Mouse (Mus musculus): ENCODE measurements at regions not wholly inside any gene's neighbourhood (a gene's known extent, or its start where the extent isn't known, plus 50 kb on each side); places are given as distances from the start of the nearest gene placed in this dataset.

DNA sequence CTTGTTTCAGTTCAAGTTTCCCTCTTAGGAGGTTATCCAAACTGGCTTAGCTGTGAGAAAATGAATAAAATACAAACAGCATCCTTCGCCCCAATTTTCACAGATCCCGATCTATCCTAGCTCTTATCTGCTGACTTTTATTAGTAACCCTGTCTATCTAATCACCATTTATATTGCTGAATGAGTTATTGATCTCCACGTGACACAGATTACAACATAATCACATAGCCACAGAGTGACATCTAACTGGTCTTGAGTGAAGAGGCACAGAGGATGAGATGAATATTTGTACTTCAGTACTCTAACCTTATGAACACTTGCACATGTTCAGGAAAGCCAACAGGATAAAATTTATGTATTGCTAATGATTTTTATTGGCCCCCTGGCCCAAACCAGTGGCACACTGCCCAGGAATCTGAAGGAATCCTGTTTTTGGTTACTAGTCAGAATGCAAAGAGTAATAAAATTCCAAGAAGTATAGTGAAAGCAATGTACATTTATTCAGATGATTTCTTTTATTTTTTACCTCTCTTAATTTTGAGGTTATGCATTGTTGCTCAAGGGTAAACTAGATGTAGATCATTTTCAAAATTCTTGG, 1634.7 kb downstream of the Efnb2 start:
- DNase-seq (ENCODE audit: inconsistent age in 2 of 2, low spot score in 1 of 2), result no peak

- DNase-seq (ENCODE audit: inconsistent age in 2 of 2, low spot score in 1 of 2), result no peak
Observed at GRCm38 (mm10) chr8:7024336-7024735, 1636.7 kb downstream of the Efnb2 start.

DNA sequence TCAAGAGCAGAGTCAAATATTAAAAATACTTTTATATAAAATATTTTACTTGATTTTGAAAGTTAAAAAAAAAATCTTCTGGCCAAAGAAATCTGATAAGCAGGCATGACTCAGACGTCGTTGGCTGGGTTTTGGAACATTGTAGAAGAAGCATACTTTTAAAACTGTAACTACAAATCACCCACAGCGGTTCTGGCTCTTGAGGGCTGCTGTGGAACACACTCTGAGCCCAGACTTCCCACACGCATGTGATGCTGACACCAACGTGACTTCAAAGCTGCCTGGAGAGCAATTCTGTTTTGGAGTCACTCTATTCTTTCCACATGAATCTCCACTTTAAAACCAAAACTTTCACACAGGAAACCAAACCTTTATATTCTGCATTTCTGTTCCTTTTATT, 1649.2 kb downstream of the Efnb2 start:
- no peak for DNase-seq (ENCODE audit: inconsistent age in 2 of 2, low spot score in 1 of 2)

- no peak for DNase-seq (ENCODE audit: inconsistent age in 2 of 2, low spot score in 1 of 2)
Observed at GRCm38 (mm10) chr8:6991516-6991915, 1669.5 kb downstream of the Efnb2 start.

GRCm38 (mm10) chr8:6989359-6990095, 1671.5 kb downstream of the Efnb2 start:
- no peak for DNase-seq (ENCODE audit: inconsistent age in 2 of 2, low spot score in 1 of 2)

GRCm38 (mm10) chr8:6973961-6974360, 1687.1 kb downstream of the Efnb2 start:
- DNase-seq (ENCODE audit: inconsistent age in 2 of 2, low spot score in 1 of 2), result no peak

GRCm38 (mm10) chr8:6963006-6963799, 1697.8 kb downstream of the Efnb2 start:
- DNase-seq (ENCODE audit: inconsistent age in 2 of 2, low spot score in 1 of 2), result no peak

DNA sequence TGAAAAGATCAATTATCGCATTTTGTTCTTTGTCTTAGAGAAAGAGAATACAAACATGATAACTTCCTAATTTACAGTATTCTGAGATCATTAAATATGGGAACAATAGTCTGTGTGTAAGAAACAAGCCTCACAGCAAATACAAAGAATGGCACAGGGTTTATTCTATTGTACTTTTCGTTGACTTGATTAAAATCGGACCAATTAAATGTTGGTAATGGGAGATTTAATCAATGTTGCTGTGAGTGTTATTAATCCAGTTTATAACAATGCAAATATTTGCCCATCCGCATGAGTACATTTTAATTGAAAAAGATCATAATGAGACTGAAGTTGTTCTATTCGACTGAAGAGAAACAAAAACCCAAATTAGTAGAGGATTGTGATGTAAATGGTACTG, 1703.0 kb downstream of the Efnb2 start:
- DNase-seq (ENCODE audit: inconsistent age in 2 of 2, low spot score in 1 of 2), result no peak

- DNase-seq (ENCODE audit: inconsistent age in 2 of 2, low spot score in 1 of 2), result no peak
Observed at GRCm38 (mm10) chr8:6954251-6954650, 1706.8 kb downstream of the Efnb2 start.

DNA sequence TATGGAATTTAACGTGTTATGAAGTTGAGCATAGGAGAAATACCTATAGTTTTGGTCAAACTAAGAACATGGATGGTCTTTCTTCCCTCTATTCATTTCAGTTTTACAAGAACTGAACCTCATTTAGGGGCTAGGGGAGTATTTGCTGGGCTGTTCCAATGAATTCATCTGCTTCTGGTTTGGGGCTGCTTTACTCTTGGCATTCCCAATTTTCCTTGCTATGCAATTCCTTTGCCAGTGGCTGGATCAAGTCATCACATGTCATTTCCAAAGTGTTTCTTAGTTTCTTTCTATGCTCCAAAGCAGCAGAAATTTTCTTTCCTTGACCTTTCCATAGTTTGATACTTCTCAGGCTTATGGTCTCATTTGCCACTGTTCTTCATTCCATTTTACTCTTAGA, 1738.6 kb downstream of the Efnb2 start:
- no peak for DNase-seq (ENCODE audit: inconsistent age in 2 of 2, low spot score in 1 of 2)

- DNase-seq (ENCODE audit: inconsistent age in 2 of 2, low spot score in 1 of 2), result no peak
Observed at GRCm38 (mm10) chr8:6907682-6908081, 1753.4 kb downstream of the Efnb2 start.

DNA sequence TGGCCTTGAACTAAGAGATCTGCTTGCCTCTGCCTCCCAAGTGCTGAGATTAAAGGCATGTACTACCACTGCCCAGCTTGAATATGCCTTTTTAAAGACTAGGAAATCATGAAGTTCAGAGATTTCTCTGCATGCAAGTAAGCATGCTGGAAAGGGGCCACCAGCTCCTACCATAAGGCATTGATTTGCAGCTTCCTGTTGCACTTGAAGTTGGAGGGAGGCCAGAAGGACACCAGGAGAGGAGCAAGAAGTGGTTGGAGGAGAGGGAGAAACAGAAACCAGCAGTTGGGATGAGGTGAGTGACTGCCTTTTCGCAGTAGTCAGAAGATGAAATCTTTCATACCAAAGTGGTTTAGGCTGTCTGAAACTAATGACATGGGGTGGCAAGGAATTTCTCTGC, 1769.6 kb downstream of the Efnb2 start:
- no peak for DNase-seq (ENCODE audit: inconsistent age in 2 of 2, low spot score in 1 of 2)

- no peak for DNase-seq (ENCODE audit: inconsistent age in 2 of 2, low spot score in 1 of 2)
Observed at GRCm38 (mm10) chr8:6886779-6887402, 1774.2 kb downstream of the Efnb2 start.

GRCm38 (mm10) chr8:6884828-6885227, 1776.2 kb downstream of the Efnb2 start:
- DNase-seq (ENCODE audit: inconsistent age in 2 of 2, low spot score in 1 of 2), result no peak

DNA sequence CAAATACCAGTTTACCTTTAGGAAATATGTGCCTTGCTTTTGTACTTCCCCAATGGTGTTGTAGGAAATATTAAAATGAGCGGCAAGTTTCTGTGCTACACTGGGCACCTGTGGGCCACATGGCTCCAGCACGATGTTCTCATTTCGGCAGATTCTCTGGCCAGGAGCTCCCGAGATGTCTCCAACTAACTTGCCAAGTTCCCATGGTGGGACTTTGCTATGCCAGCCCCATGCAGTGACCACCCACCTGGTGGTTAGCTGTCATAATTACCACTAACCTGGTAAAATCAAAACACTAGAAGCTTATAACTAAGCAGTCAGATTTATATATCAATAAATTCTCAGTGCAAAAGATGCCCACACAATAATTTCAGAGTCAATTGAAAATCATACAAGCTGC, 1777.5 kb upstream of the Slc10a2 start:
- DNase-seq (ENCODE audit: inconsistent age in 2 of 2, low spot score in 1 of 2), result no peak
